Mouse (Mus musculus): ENCODE measurements at regions not wholly inside any gene's neighbourhood (a gene's known extent, or its start where the extent isn't known, plus 50 kb on each side); places are given as distances from the start of the nearest gene placed in this dataset.

- no peak overlapping the region for H3K4me2 ChIP-seq (replicated peaks; ENCODE audit: low read depth, low read length)
- no peak overlapping the region for H3K9ac ChIP-seq (replicated peaks; ENCODE audit: low read length)
- H3K27me3 ChIP-seq (ENCODE audit: insufficient read depth, low read length): no peaks in the 10 kb centered on the region
- WGBS: 69% methylated on average over 2 of the region's 2 CpGs
- no peaks in the 10 kb centered on the region for H3K4me1 ChIP-seq (ENCODE audit: insufficient read depth, low read length)
- no peaks in the 10 kb centered on the region for H3K36me3 ChIP-seq (ENCODE audit: insufficient read depth, low read length)
- ATAC-seq (ENCODE audit: low FRiP score, low TSS enrichment): no peak
- H3K27ac ChIP-seq (ENCODE audit: low read length): no peak overlapping the region
- no peaks in the 10 kb centered on the region for H3K9me3 ChIP-seq (ENCODE audit: low read length)
- no peak overlapping the region for H3K4me3 ChIP-seq (ENCODE audit: low read length)
Observed at GRCm38 (mm10) chr10:31030676-31031075, 188.1 kb upstream of the Hey2 start.

GRCm38 (mm10) chr10:31026440-31026839 lies 183.8 kb upstream of the Hey2 start:
- H3K4me2 ChIP-seq (replicated peaks; ENCODE audit: low read depth, low read length): no peak overlapping the region
- H3K4me1 ChIP-seq (ENCODE audit: insufficient read depth, low read length): no peaks in the 10 kb centered on the region
- H3K27me3 ChIP-seq (ENCODE audit: insufficient read depth, low read length): no peaks in the 10 kb centered on the region
- no peak overlapping the region for H3K9ac ChIP-seq (replicated peaks; ENCODE audit: low read length)
- H3K27ac ChIP-seq (ENCODE audit: low read length): no peak overlapping the region
- no peak overlapping the region for H3K4me3 ChIP-seq (ENCODE audit: low read length)
- no peak for ATAC-seq (ENCODE audit: low FRiP score, low TSS enrichment)
- WGBS: 50% methylated on average over 1 of the region's 1 CpGs
- no peaks in the 10 kb centered on the region for H3K36me3 ChIP-seq (ENCODE audit: insufficient read depth, low read length)
- H3K9me3 ChIP-seq (ENCODE audit: low read length): no peaks in the 10 kb centered on the region

DNA sequence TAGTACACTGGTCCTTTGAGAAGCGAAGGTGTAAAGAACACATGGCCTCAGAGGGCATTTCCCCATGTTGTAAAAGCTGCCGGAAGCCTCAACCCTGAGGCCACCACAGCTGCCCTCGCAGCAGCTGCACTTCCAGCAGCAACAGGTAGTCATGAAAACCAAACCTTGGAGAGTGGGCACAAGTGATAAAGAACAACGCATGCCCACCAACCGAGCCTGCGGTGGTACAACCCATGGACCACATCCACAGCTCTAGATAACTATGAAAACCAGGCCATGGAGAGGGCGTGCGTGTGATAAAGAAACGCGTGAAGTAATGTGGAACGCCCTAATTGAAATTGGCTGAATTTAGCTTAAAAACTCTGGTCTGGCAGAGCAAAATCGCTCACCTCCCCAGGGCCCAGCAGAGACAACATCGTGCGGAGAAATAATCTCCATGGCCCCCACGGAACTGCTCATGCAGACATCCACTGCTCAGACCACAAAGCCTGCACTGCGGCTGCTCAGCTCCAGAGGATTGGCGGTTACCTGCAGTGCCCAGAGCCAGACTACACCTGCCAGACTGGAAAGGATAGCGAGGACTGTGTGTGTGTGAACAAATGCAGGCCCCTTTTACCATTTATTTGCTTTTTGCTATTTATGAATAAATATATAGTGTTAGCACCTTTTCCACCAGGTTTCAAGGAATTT lies 170.2 kb upstream of the Hey2 start:
- no peaks in the 10 kb centered on the region for H3K36me3 ChIP-seq (ENCODE audit: insufficient read depth, low read length)
- no peaks in the 10 kb centered on the region for H3K9me3 ChIP-seq (ENCODE audit: low read length)
- no peak overlapping the region for H3K4me3 ChIP-seq (ENCODE audit: low read length)
- no peaks in the 10 kb centered on the region for H3K27me3 ChIP-seq (ENCODE audit: insufficient read depth, low read length)
- no peak overlapping the region for H3K27ac ChIP-seq (ENCODE audit: low read length)
- H3K4me1 ChIP-seq (ENCODE audit: insufficient read depth, low read length): peaks cover 8% of the 10 kb centered on the region; the same call in 1 of the 2 replicates
- no peak overlapping the region for H3K9ac ChIP-seq (replicated peaks; ENCODE audit: low read length)
- H3K4me2 ChIP-seq (replicated peaks; ENCODE audit: low read depth, low read length): no peak overlapping the region
- WGBS: 70% methylated on average over 18 of the region's 18 CpGs
- ATAC-seq (ENCODE audit: low FRiP score, low TSS enrichment): no peak

DNA sequence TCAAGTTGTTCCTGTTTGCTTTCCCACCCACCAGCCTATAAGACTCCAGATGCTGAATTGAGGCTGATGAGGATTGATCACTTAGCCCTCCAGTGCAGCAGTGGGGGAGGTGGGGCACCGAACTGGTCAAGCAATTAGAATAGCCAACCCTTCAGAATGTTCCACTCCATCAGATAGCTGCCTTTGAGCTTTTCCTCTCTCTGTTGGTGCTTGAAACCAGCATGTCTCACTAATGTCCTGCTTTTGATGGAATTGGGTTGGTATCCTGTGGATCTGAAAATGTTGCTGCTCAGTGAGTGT lies 167.3 kb upstream of the Hey2 start:
- Histone ChIP-seq H3K9me3 (ENCODE audit: low read length) (no peaks in the 10 kb centered on the region), H3K27ac (ENCODE audit: low read length) (no peak overlapping the region), H3K4me2 (replicated peaks; ENCODE audit: low read depth, low read length) (no peak overlapping the region), H3K4me3 (ENCODE audit: low read length) (no peak overlapping the region), H3K9ac (replicated peaks; ENCODE audit: low read length) (no peak overlapping the region), H3K4me1 (ENCODE audit: insufficient read depth, low read length) (peaks cover 8% of the 10 kb centered on the region; the same call in 1 of the 2 replicates), H3K27me3 (ENCODE audit: insufficient read depth, low read length) (no peaks in the 10 kb centered on the region), H3K36me3 (ENCODE audit: insufficient read depth, low read length) (no peaks in the 10 kb centered on the region)
- 10% methylated on average over 1 of the region's 1 CpGs for WGBS
- ATAC-seq (ENCODE audit: low FRiP score, low TSS enrichment): peak; percentile 59

GRCm38 (mm10) chr10:31009128-31009954 lies 166.7 kb upstream of the Hey2 start:
- peak; percentile 71 for ATAC-seq (ENCODE audit: low FRiP score, low TSS enrichment)
- Histone ChIP-seq H3K9me3 (ENCODE audit: low read length) (no peaks in the 10 kb centered on the region), H3K36me3 (ENCODE audit: insufficient read depth, low read length) (no peaks in the 10 kb centered on the region), H3K4me3 (ENCODE audit: low read length) (no peak overlapping the region), H3K27ac (ENCODE audit: low read length) (no peak overlapping the region), H3K4me1 (ENCODE audit: insufficient read depth, low read length) (peaks cover 8% of the 10 kb centered on the region; the same call in 1 of the 2 replicates), H3K27me3 (ENCODE audit: insufficient read depth, low read length) (no peaks in the 10 kb centered on the region), H3K4me2 (replicated peaks; ENCODE audit: low read depth, low read length) (no peak overlapping the region), H3K9ac (replicated peaks; ENCODE audit: low read length) (no peak overlapping the region)
- WGBS: 33% methylated on average over 5 of the region's 5 CpGs

DNA sequence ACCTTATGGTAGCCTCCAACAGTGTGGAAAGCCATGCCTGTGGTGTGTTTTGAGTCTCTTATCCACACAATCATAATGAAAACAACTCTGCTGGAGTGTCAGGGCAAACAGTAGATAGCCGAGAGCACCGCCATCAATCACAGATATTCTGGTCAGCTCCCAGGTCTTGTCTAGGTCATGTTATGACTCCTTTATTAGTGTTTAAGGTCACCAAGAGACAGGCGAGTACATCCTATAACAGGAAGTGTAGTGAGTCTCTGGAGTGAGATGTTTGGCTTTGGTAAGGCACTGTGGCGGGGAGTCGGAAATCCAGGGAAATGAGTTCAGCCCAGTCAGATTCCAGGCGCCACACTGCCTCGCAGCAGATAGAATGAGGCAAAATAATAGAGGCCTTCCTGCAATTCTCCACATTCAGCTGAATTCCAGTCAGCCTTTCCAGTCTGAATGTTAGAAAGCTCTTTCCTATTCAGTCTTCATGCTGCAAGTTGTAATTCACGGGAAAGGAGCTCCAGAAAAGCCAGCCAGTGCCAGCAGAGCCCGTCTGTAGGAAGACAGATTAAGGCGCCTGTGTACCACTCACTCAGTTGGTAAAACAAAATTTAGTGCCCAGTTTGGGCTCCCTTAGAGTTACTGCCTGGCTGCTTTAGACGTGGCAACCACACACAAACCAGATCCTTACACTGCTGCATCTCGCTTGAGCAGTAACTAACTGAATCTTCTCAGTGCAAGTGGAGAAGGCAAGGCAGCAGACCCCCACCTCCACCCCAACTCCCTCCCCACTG lies 155.8 kb upstream of the Hey2 start:
- 39% methylated on average over 12 of the region's 12 CpGs for WGBS

GRCm38 (mm10) chr10:30992167-30992566 lies 149.6 kb upstream of the Hey2 start:
- Histone ChIP-seq H3K4me2 (replicated peaks; ENCODE audit: low read depth, low read length) (no peak overlapping the region), H3K27ac (ENCODE audit: low read length) (no peak overlapping the region), H3K9ac (replicated peaks; ENCODE audit: low read length) (no peak overlapping the region), H3K27me3 (ENCODE audit: insufficient read depth, low read length) (no peaks in the 10 kb centered on the region), H3K36me3 (ENCODE audit: insufficient read depth, low read length) (no peaks in the 10 kb centered on the region), H3K4me3 (ENCODE audit: low read length) (no peak overlapping the region), H3K9me3 (ENCODE audit: low read length) (no peaks in the 10 kb centered on the region), H3K4me1 (ENCODE audit: insufficient read depth, low read length) (no peaks in the 10 kb centered on the region)
- WGBS: 64% methylated on average over 3 of the region's 3 CpGs
- ATAC-seq (ENCODE audit: low FRiP score, low TSS enrichment): no peak

More for the DNA sequence above, 155.8 kb upstream of the Hey2 start:
- no peak overlapping the region for H3K4me3 ChIP-seq (ENCODE audit: low read length)
- H3K27ac ChIP-seq (ENCODE audit: low read length): no peak overlapping the region
- H3K9ac ChIP-seq (replicated peaks; ENCODE audit: low read length): no peak overlapping the region
- H3K9me3 ChIP-seq (ENCODE audit: low read length): no peaks in the 10 kb centered on the region
- no peak overlapping the region for H3K4me2 ChIP-seq (replicated peaks; ENCODE audit: low read depth, low read length)
- H3K36me3 ChIP-seq (ENCODE audit: insufficient read depth, low read length): no peaks in the 10 kb centered on the region
- H3K27me3 ChIP-seq (ENCODE audit: insufficient read depth, low read length): no peaks in the 10 kb centered on the region
- ATAC-seq (ENCODE audit: low FRiP score, low TSS enrichment): peak; percentile 70; the same call in 1 of the 2 replicates
- peaks cover 5% of the 10 kb centered on the region; the same call in 1 of the 2 replicates for H3K4me1 ChIP-seq (ENCODE audit: insufficient read depth, low read length)

GRCm38 (mm10) chr10:30980279-30980968 lies 137.8 kb upstream of the Hey2 start:
- Histone ChIP-seq H3K27me3 (ENCODE audit: insufficient read depth, low read length) (no peaks in the 10 kb centered on the region), H3K4me1 (ENCODE audit: insufficient read depth, low read length) (0 out of 2 replicates have a peak, but pooled peaks cover 4% of the 10 kb centered on the region), H3K4me2 (replicated peaks; ENCODE audit: low read depth, low read length) (peak overlapping the region; percentile 41), H3K36me3 (ENCODE audit: insufficient read depth, low read length) (no peaks in the 10 kb centered on the region), H3K27ac (ENCODE audit: low read length) (peak overlapping the region; percentile 13), H3K4me3 (ENCODE audit: low read length) (peak overlapping the region; percentile 21), H3K9me3 (ENCODE audit: low read length) (no peaks in the 10 kb centered on the region), H3K9ac (replicated peaks; ENCODE audit: low read length) (peak overlapping the region; percentile 4; the same call in 1 of the 2 replicates)
- 4% methylated on average over 8 of the region's 8 CpGs for WGBS
- ATAC-seq (ENCODE audit: low FRiP score, low TSS enrichment): peak; percentile 90

- no peaks in the 10 kb centered on the region for H3K27me3 ChIP-seq (ENCODE audit: insufficient read depth, low read length)
- H3K4me2 ChIP-seq (replicated peaks; ENCODE audit: low read depth, low read length): peak overlapping the region; percentile 41
- 14% methylated on average over 3 of the region's 3 CpGs for WGBS
- H3K27ac ChIP-seq (ENCODE audit: low read length): peak overlapping the region; percentile 13; the same call in 1 of the 2 replicates
- H3K9me3 ChIP-seq (ENCODE audit: low read length): no peaks in the 10 kb centered on the region
- no peak overlapping the region for H3K9ac ChIP-seq (replicated peaks; ENCODE audit: low read length)
- peak; percentile 69; the same call in 1 of the 2 replicates for ATAC-seq (ENCODE audit: low FRiP score, low TSS enrichment)
- no peaks in the 10 kb centered on the region for H3K36me3 ChIP-seq (ENCODE audit: insufficient read depth, low read length)
- H3K4me1 ChIP-seq (ENCODE audit: insufficient read depth, low read length): 0 out of 2 replicates have a peak, but pooled peaks cover 4% of the 10 kb centered on the region
- peak overlapping the region; percentile 21 for H3K4me3 ChIP-seq (ENCODE audit: low read length)
Observed at GRCm38 (mm10) chr10:30979766-30980165, 137.2 kb upstream of the Hey2 start.

All from kidney, embryonic 16.5 days (tissue).